Comparison of ENCODE assay signal across 13 mouse cellular contexts in genomic region chr3:89336529-89336928, GRCm38 (mm10). TPM values are rescaled to one million over a fixed set of nuclear protein-coding genes. Genes with fewer than 3 reads are reported as not detected.
DNase-seq lines count a peak whose midpoint lies in the region; ATAC-seq lines count a peak whose summit lies in the region.
"Had no signal": no experiment of that assay in that cellular context is flagged by ENCODE, and none has a peak within 500 bp of the region (broad histone marks: within the 10 kb centered on the region; RNA-seq: fewer than 3 reads in every experiment).

No protein-coding gene starts in this region.

- DNase-seq in kidney, postnatal 25 days: no peak
- DNase-seq in embryonic facial prominence, embryonic 10.5 days (ENCODE audit: low spot score): no peak
- no peak for DNase-seq in frontal cortex, postnatal 14 days (ENCODE audit: low spot score in 2 of 2)
- DNase-seq in spleen, postnatal 10 days (ENCODE audit: low spot score in 2 of 2): no peak
- DNase-seq in layer of hippocampus, postnatal 25 days (ENCODE audit: extremely low spot score in 1 of 2, low spot score in 1 of 2): no peak
- DNase-seq: cerebellum, adult 2 months; retina, postnatal 1 day had no signal

- peaks cover 37% of the 10 kb centered on the region for H3K36me3 ChIP-seq in kidney, embryonic 15.5 days
- peaks cover 40% of the 10 kb centered on the region for H3K36me3 ChIP-seq in embryonic facial prominence, embryonic 10.5 days (replicated peaks)
- H3K36me3 ChIP-seq in hindbrain, embryonic 16.5 days (ENCODE audit: control insufficient read depth, insufficient read depth, low read length): no peaks in the 10 kb centered on the region; the same call in 1 of the 2 replicates
- H3K36me3 ChIP-seq in neural tube, embryonic 12.5 days: peaks cover 16% of the 10 kb centered on the region
- H3K36me3 ChIP-seq: G1E; liver, embryonic 15.5 days had no signal

- H3K27me3 ChIP-seq in kidney, embryonic 15.5 days: no peaks in the 10 kb centered on the region
- H3K27me3 ChIP-seq in embryonic facial prominence, embryonic 10.5 days (replicated peaks; ENCODE audit: low read depth, poor library complexity, severe bottlenecking): 0 out of 2 replicates have a peak, but pooled peaks cover 6% of the 10 kb centered on the region
- no peaks in the 10 kb centered on the region for H3K27me3 ChIP-seq in hindbrain, embryonic 16.5 days (replicated peaks; ENCODE audit: control insufficient read depth, insufficient read depth, low read length)
- H3K27me3 ChIP-seq in neural tube, embryonic 12.5 days (replicated peaks): no peaks in the 10 kb centered on the region

- ATAC-seq in kidney, embryonic 15.5 days (replicated peaks; ENCODE audit: low FRiP score): no peak
- ATAC-seq in hindbrain, embryonic 16.5 days: no peak
- ATAC-seq in neural tube, embryonic 12.5 days (ENCODE audit: low FRiP score, low read depth): no peak

- peak overlapping the region; percentile 96 for H3K4me3 ChIP-seq in kidney, embryonic 15.5 days (replicated peaks)
- peak overlapping the region; percentile 95 for H3K4me3 ChIP-seq in embryonic facial prominence, embryonic 10.5 days
- peak overlapping the region; percentile 77 for H3K4me3 ChIP-seq in hindbrain, embryonic 16.5 days (ENCODE audit: low read length)
- H3K4me3 ChIP-seq in neural tube, embryonic 12.5 days: peak overlapping the region; percentile 77

- peak overlapping the region; percentile 75 for H3K4me2 ChIP-seq in kidney, embryonic 15.5 days
- peak overlapping the region; percentile 98 for H3K4me2 ChIP-seq in hindbrain, embryonic 16.5 days (ENCODE audit: low read length)
- peak overlapping the region; percentile 79 for H3K4me2 ChIP-seq in neural tube, embryonic 12.5 days (replicated peaks)

- H3K9ac ChIP-seq in kidney, embryonic 15.5 days: peak overlapping the region; percentile 96
- peak overlapping the region; percentile 4; the same call in 1 of the 2 replicates for H3K9ac ChIP-seq in hindbrain, embryonic 16.5 days (ENCODE audit: low read depth, low read length)
- H3K9ac ChIP-seq in neural tube, embryonic 12.5 days: peak overlapping the region; percentile 83
- H3K9ac ChIP-seq: liver, embryonic 15.5 days had no signal

- H3K9me3 ChIP-seq in kidney, embryonic 15.5 days (replicated peaks): no peaks in the 10 kb centered on the region
- no peaks in the 10 kb centered on the region for H3K9me3 ChIP-seq in embryonic facial prominence, embryonic 10.5 days
- H3K9me3 ChIP-seq in hindbrain, embryonic 16.5 days (ENCODE audit: control insufficient read depth, low read length): no peaks in the 10 kb centered on the region
- no peaks in the 10 kb centered on the region for H3K9me3 ChIP-seq in neural tube, embryonic 12.5 days
- H3K9me3 ChIP-seq: G1E; liver, embryonic 15.5 days had no signal

- peaks cover 77% of the 10 kb centered on the region for H3K4me1 ChIP-seq in kidney, embryonic 15.5 days
- peaks cover 87% of the 10 kb centered on the region for H3K4me1 ChIP-seq in embryonic facial prominence, embryonic 10.5 days
- H3K4me1 ChIP-seq in hindbrain, embryonic 16.5 days (ENCODE audit: control insufficient read depth, insufficient read depth, low read depth, low read length): peaks cover 34% of the 10 kb centered on the region
- peaks cover 67% of the 10 kb centered on the region for H3K4me1 ChIP-seq in neural tube, embryonic 12.5 days

- 21% methylated on average over 6 of the region's 6 CpGs for WGBS in kidney, embryonic 15.5 days
- WGBS in embryonic facial prominence, embryonic 10.5 days: 14% methylated on average over 6 of the region's 6 CpGs
- 14% methylated on average over 6 of the region's 6 CpGs for WGBS in hindbrain, embryonic 16.5 days
- 4% methylated on average over 6 of the region's 6 CpGs for WGBS in neural tube, embryonic 12.5 days

- H3K27ac ChIP-seq in kidney, embryonic 15.5 days: peak overlapping the region; percentile 94
- peak overlapping the region; percentile 98 for H3K27ac ChIP-seq in embryonic facial prominence, embryonic 10.5 days (replicated peaks)
- H3K27ac ChIP-seq in hindbrain, embryonic 16.5 days (ENCODE audit: low read depth, low read length): 0 out of 2 replicates have a peak overlapping the region, but pooled peaks have one; percentile 16
- no peak overlapping the region for H3K27ac ChIP-seq in neural tube, embryonic 12.5 days
- H3K27ac ChIP-seq: liver, embryonic 15.5 days had no signal

RNA-seq across cellular contexts. Expression of gene Efna4, which starts 1.3 kb away (rescaled TPM):
- polyA plus RNA-seq in kidney, embryonic 15.5 days (2015; fragmentation: Nextera tagmentation; extraction: Ambion mirVana): 29.8 and 31.5 TPM in 2 replicates
- polyA plus RNA-seq in embryonic facial prominence, embryonic 10.5 days (2016; fragmentation: Nextera tagmentation; extraction: Ambion mirVana): 37.3 and 40.8 TPM in 2 replicates
- polyA plus RNA-seq in hindbrain, embryonic 16.5 days (2015; fragmentation: Nextera tagmentation; extraction: Ambion mirVana): 3.9 and 5.0 TPM in 2 replicates
- 15.8 and 17.8 TPM in 2 replicates for polyA plus RNA-seq in neural tube, embryonic 12.5 days (2016; fragmentation: Nextera tagmentation; extraction: Ambion mirVana)
- total RNA-seq in layer of hippocampus, postnatal 25 days (2021): under 1 TPM; 0.68 to 0.98 TPM
- total RNA-seq: G1E had no signal
- polyA plus RNA-seq: G1E had no signal

RNA-seq across cellular contexts. Expression of gene Adam15, which starts 13.3 kb away (rescaled TPM):
- polyA plus RNA-seq in kidney, embryonic 15.5 days (2015; fragmentation: Nextera tagmentation; extraction: Ambion mirVana): 73.4 and 84.3 TPM in 2 replicates
- polyA plus RNA-seq in embryonic facial prominence, embryonic 10.5 days (2016; fragmentation: Nextera tagmentation; extraction: Ambion mirVana): 30.5 and 34.2 TPM in 2 replicates
- 74.6 and 84.1 TPM in 2 replicates for polyA plus RNA-seq in hindbrain, embryonic 16.5 days (2015; fragmentation: Nextera tagmentation; extraction: Ambion mirVana)
- polyA plus RNA-seq in neural tube, embryonic 12.5 days (2016; fragmentation: Nextera tagmentation; extraction: Ambion mirVana): 37.1 and 40.4 TPM in 2 replicates
- total RNA-seq in layer of hippocampus, postnatal 25 days (2021): 100 to 1,000 TPM; 109 to 112 TPM

RNA-seq across cellular contexts. Expression of gene Efna3, which starts 13.8 kb away (rescaled TPM):
- 9.3 and 11.9 TPM in 2 replicates for polyA plus RNA-seq in kidney, embryonic 15.5 days (2015; fragmentation: Nextera tagmentation; extraction: Ambion mirVana)
- polyA plus RNA-seq in embryonic facial prominence, embryonic 10.5 days (2016; fragmentation: Nextera tagmentation; extraction: Ambion mirVana): 4.5 and 6.8 TPM in 2 replicates
- 77.9 and 78.0 TPM in 2 replicates for polyA plus RNA-seq in hindbrain, embryonic 16.5 days (2015; fragmentation: Nextera tagmentation; extraction: Ambion mirVana)
- 51.3 and 54.7 TPM in 2 replicates for polyA plus RNA-seq in neural tube, embryonic 12.5 days (2016; fragmentation: Nextera tagmentation; extraction: Ambion mirVana)
- total RNA-seq in layer of hippocampus, postnatal 25 days (2021): 10 to 100 TPM; 77.1 to 82.6 TPM
- total RNA-seq: G1E; heart, adult 18-20 months had no signal
- polyA plus RNA-seq: G1E had no signal

RNA-seq across cellular contexts. Expression of gene Dcst2, which starts 25.2 kb away (rescaled TPM):
- polyA plus RNA-seq in kidney, embryonic 15.5 days (2015; fragmentation: Nextera tagmentation; extraction: Ambion mirVana): 0.34 and 0.35 TPM in 2 replicates
- polyA plus RNA-seq in embryonic facial prominence, embryonic 10.5 days (2016; fragmentation: Nextera tagmentation; extraction: Ambion mirVana): 0.09 and 0.15 TPM in 2 replicates
- polyA plus RNA-seq in hindbrain, embryonic 16.5 days (2015; fragmentation: Nextera tagmentation; extraction: Ambion mirVana): 0.10 and 0.11 TPM in 2 replicates
- polyA plus RNA-seq in neural tube, embryonic 12.5 days (2016; fragmentation: Nextera tagmentation; extraction: Ambion mirVana): 0.10 and 0.17 TPM in 2 replicates
- total RNA-seq in layer of hippocampus, postnatal 25 days (2021): under 1 TPM; 0.20 to 0.42 TPM
- total RNA-seq: G1E; heart, adult 18-20 months had no signal
- polyA plus RNA-seq: G1E had no signal

RNA-seq across cellular contexts. Expression of gene Dcst1, which starts 28.5 kb away (rescaled TPM):
- polyA plus RNA-seq in kidney, embryonic 15.5 days (2015; fragmentation: Nextera tagmentation; extraction: Ambion mirVana): 1.9 and 2.5 TPM in 2 replicates
- polyA plus RNA-seq in embryonic facial prominence, embryonic 10.5 days (2016; fragmentation: Nextera tagmentation; extraction: Ambion mirVana): 0.20 and 0.47 TPM in 2 replicates
- polyA plus RNA-seq in hindbrain, embryonic 16.5 days (2015; fragmentation: Nextera tagmentation; extraction: Ambion mirVana): 0.66 and 1.1 TPM in 2 replicates
- polyA plus RNA-seq in neural tube, embryonic 12.5 days (2016; fragmentation: Nextera tagmentation; extraction: Ambion mirVana): 0.57 and 0.68 TPM in 2 replicates
- not detected for total RNA-seq in layer of hippocampus, postnatal 25 days (2021)
- total RNA-seq: heart, adult 18-20 months had no signal
- polyA plus RNA-seq: G1E; liver, embryonic 15.5 days had no signal

Comparison
In these comparisons a context has a peak if more than half of its experiments do, and no peak if none do; other contexts are left out.
1. H3K9ac ChIP-seq: peak in every context shown above with its lines; median percentile 96 in kidney, embryonic 15.5 days; 83 in neural tube, embryonic 12.5 days; 4 in hindbrain, embryonic 16.5 days.